Mouse (Mus musculus): ENCODE measurements around the gene Shox2. TPM values are rescaled to one million over a fixed set of nuclear protein-coding genes. Genes with fewer than 3 reads are reported as not detected.
A peak's percentile ranks its signal among the peaks of the same experiment; 100 is the strongest.

Shox2 gene
- polyA plus RNA-seq, 1 experiment from 2014 or later: 0.05 TPM

- peaks cover 24% of the 10 kb centered on the region for H3K27me3 ChIP-seq (ENCODE audit: control insufficient read depth, insufficient read depth, low read length)
- H3K27ac ChIP-seq (replicated peaks): no peak overlapping the region
- H3K36me3 ChIP-seq (ENCODE audit: control insufficient read depth, insufficient read depth, low read length): no peaks in the 10 kb centered on the region
- H3K4me3 ChIP-seq (ENCODE audit: low read depth, low read length): peak overlapping the region; percentile 4; the same call in 1 of the 2 replicates
- H3K9me3 ChIP-seq (ENCODE audit: control insufficient read depth, low read length): no peaks in the 10 kb centered on the region
- H3K4me1 ChIP-seq (replicated peaks; ENCODE audit: control insufficient read depth, insufficient read depth): no peaks in the 10 kb centered on the region; the same call in 1 of the 2 replicates
- no peak overlapping the region for H3K4me2 ChIP-seq (replicated peaks; ENCODE audit: low read depth)
- DNase-seq (ENCODE audit: low spot score) (peak; percentile 36), ATAC-seq (ENCODE audit: low FRiP score, low TSS enrichment) (no peak)
- 2% methylated on average over 29 of the region's 29 CpGs for WGBS
- TF ChIP-seq EP300 (optimal IDR thresholded peaks at IDR 0.05): no peak
- no peak for TF ChIP-seq CTCF (IDR thresholded peaks at IDR 0.05; ENCODE audit: low read depth)
- no peak overlapping the region for H3K9ac ChIP-seq (ENCODE audit: low read length)
Measured at GRCm38 (mm10) chr3:66982181-66982911, 775 bp upstream of the Shox2 start.

DNA sequence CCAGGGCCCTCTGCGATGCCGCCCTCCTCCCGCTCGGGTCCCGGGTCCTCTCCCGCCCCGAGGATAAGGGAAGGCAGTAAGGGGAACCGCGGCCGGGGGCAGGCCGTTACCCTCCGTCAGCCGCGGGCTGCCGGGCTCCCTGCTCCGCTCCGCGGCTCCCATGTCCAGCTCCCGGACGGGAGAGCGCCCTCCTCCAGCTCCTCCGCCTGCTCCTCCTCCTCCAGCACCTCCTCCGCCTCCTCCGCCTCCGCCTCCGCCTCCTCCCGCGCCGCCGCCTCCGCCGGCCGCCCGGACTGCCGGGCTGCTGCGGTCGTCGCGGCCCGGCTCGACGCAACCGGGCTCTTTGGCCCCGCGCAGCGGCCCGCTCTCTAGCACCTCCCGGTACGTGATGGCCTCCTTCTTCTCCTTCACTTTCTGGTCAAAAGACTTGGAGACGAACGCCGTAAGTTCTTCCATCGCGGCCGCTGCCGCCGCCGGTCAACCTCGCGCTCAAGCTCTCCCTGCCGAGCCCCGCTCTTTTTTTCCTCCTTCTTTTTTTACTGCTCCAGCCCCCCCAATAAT is 390 bp downstream of the Shox2 start, which contains the start of gene Rsrc1:
TSS of gene Rsrc1 (plus strand) at position 290 of the 561 bp plus-strand sequence.
- Histone ChIP-seq H3K4me1 (replicated peaks; ENCODE audit: control insufficient read depth, insufficient read depth) (no peaks in the 10 kb centered on the region; the same call in 1 of the 2 replicates), H3K27ac (replicated peaks) (no peak within 1 kb of the TSS), H3K4me2 (replicated peaks; ENCODE audit: low read depth) (peak within 1 kb of the TSS; percentile 60), H3K9me3 (ENCODE audit: control insufficient read depth, low read length) (no peaks in the 10 kb centered on the region), H3K27me3 (ENCODE audit: control insufficient read depth, insufficient read depth, low read length) (peaks cover 24% of the 10 kb centered on the region), H3K4me3 (ENCODE audit: low read depth, low read length) (peak within 1 kb of the TSS; percentile 42), H3K36me3 (ENCODE audit: control insufficient read depth, insufficient read depth, low read length) (no peaks in the 10 kb centered on the region), H3K9ac (ENCODE audit: low read length) (no peak within 1 kb of the TSS)
- peak; percentile 37 for DNase-seq (ENCODE audit: low spot score)
- WGBS: under 1% methylated on average over 48 of the region's 62 CpGs
- no peak for TF ChIP-seq EP300 (optimal IDR thresholded peaks at IDR 0.05)
- TF ChIP-seq CTCF (IDR thresholded peaks at IDR 0.05; ENCODE audit: low read depth): no peak
- ATAC-seq (ENCODE audit: low FRiP score, low TSS enrichment): peak; percentile 30; the same call in 1 of the 2 replicates

GRCm38 (mm10) chr3:66980111-66980975 is 1.2 kb downstream of the Shox2 start:
- Histone ChIP-seq H3K27ac (replicated peaks) (no peak overlapping the region), H3K9me3 (ENCODE audit: control insufficient read depth, low read length) (no peaks in the 10 kb centered on the region), H3K4me1 (replicated peaks; ENCODE audit: control insufficient read depth, insufficient read depth) (no peaks in the 10 kb centered on the region), H3K36me3 (ENCODE audit: control insufficient read depth, insufficient read depth, low read length) (no peaks in the 10 kb centered on the region), H3K4me3 (ENCODE audit: low read depth, low read length) (peak overlapping the region; percentile 42), H3K4me2 (replicated peaks; ENCODE audit: low read depth) (peak overlapping the region; percentile 60), H3K9ac (ENCODE audit: low read length) (no peak overlapping the region), H3K27me3 (ENCODE audit: control insufficient read depth, insufficient read depth, low read length) (peaks cover 24% of the 10 kb centered on the region)
- no peak for TF ChIP-seq CTCF (IDR thresholded peaks at IDR 0.05; ENCODE audit: low read depth)
- no peak for TF ChIP-seq EP300 (optimal IDR thresholded peaks at IDR 0.05)
- DNase-seq (ENCODE audit: low spot score): no peak
- ATAC-seq (ENCODE audit: low FRiP score, low TSS enrichment): no peak
- WGBS: 5% methylated on average over 29 of the region's 29 CpGs

- Histone ChIP-seq H3K9ac (ENCODE audit: low read length) (no peak overlapping the region), H3K27ac (replicated peaks) (no peak overlapping the region), H3K4me1 (replicated peaks; ENCODE audit: control insufficient read depth, insufficient read depth) (no peaks in the 10 kb centered on the region), H3K9me3 (ENCODE audit: control insufficient read depth, low read length) (no peaks in the 10 kb centered on the region), H3K4me3 (ENCODE audit: low read depth, low read length) (no peak overlapping the region), H3K27me3 (ENCODE audit: control insufficient read depth, insufficient read depth, low read length) (peaks cover 25% of the 10 kb centered on the region), H3K4me2 (replicated peaks; ENCODE audit: low read depth) (no peak overlapping the region), H3K36me3 (ENCODE audit: control insufficient read depth, insufficient read depth, low read length) (no peaks in the 10 kb centered on the region)
- ATAC-seq (ENCODE audit: low FRiP score, low TSS enrichment): no peak
- WGBS: 5% methylated on average over 9 of the region's 9 CpGs
- TF ChIP-seq EP300 (optimal IDR thresholded peaks at IDR 0.05) (no peak), CTCF (IDR thresholded peaks at IDR 0.05; ENCODE audit: low read depth) (no peak)
- no peak for DNase-seq (ENCODE audit: low spot score)
Measured at GRCm38 (mm10) chr3:66979491-66979890, 2.1 kb downstream of the Shox2 start.

DNA sequence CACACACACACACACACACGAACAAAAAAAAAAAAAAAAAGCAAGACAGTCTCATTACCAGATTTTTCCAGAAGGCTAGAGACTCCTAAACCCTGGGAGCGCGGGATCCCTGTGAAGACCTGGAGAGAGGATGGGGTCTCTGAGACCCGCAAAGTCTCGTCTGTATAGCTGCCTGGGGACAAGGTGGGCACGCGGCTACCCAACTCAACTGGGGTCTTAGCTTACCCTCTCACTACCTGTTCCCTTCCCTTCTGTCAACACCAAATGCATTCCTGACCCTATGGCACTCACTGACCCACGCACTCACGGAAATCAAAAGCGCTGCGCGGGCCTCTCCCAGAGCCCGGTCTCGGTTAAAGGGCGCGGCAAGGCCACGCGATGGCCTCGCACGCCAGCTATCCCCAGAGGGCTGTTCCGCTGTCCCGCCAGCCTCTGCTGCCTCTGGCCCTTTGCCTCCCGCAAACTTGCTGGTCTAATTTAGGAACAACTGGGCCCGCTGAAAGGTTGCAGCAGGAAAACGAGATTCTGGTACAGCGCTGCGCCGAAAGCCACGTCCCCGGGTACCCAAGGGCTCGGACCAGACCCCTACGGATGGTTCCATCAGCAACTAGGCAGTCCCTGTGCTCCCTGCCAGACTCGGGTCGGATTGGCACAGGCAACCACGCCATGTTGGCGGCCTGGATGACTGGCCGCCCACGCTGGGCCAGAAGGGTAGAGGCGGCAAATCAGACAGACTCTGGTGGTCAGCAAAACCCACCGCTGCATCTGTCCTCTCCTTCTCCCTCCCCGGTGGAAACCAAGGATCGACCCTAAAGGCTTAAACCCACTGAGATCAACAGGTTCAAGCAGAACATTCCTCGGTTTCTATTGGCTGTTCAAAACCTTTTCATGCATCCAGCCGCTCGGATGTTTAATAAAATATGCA is 2.9 kb downstream of the Shox2 start:
- ATAC-seq (ENCODE audit: low FRiP score, low TSS enrichment) (no peak), DNase-seq (ENCODE audit: low spot score) (peak; percentile 18)
- no peaks in the 10 kb centered on the region for H3K36me3 ChIP-seq (ENCODE audit: control insufficient read depth, insufficient read depth, low read length)
- peaks cover 29% of the 10 kb centered on the region for H3K27me3 ChIP-seq (ENCODE audit: control insufficient read depth, insufficient read depth, low read length)
- no peak overlapping the region for H3K9ac ChIP-seq (ENCODE audit: low read length)
- no peaks in the 10 kb centered on the region for H3K4me1 ChIP-seq (replicated peaks; ENCODE audit: control insufficient read depth, insufficient read depth)
- H3K4me3 ChIP-seq (ENCODE audit: low read depth, low read length): 0 out of 2 replicates have a peak overlapping the region, but pooled peaks have one; percentile 6
- H3K9me3 ChIP-seq (ENCODE audit: control insufficient read depth, low read length): no peaks in the 10 kb centered on the region
- WGBS: 2% methylated on average over 45 of the region's 45 CpGs
- no peak for TF ChIP-seq CTCF (IDR thresholded peaks at IDR 0.05; ENCODE audit: low read depth)
- TF ChIP-seq EP300 (optimal IDR thresholded peaks at IDR 0.05): no peak
- H3K4me2 ChIP-seq (replicated peaks; ENCODE audit: low read depth): no peak overlapping the region; the same call in 1 of the 2 replicates
- no peak overlapping the region for H3K27ac ChIP-seq (replicated peaks)

Measured in stomach, postnatal 0 days (tissue).